Mouse (Mus musculus) adipocyte (in vitro differentiated cells): ENCODE results near the gene 5730596B20Rik.

Experiments
- DNase-seq: peaks from one replicate; pipeline ENCODE4 v3.0.0-alpha.2; 2016; ENCODE audit warnings: low spot score

The 5730596B20Rik gene

GRCm38 (mm10) chr6:52200073-52200750, 22.9 kb downstream of the 5730596B20Rik start:
- no peak for DNase-seq

- DNase-seq: no peak
These were observed 23.5 kb downstream of the 5730596B20Rik start for GRCm38 (mm10) chr6:52200751-52201250.

GRCm38 (mm10) chr6:52201269-52201668, 24.0 kb downstream of the 5730596B20Rik start:
- DNase-seq: no peak

- no peak for DNase-seq
These were observed 25.2 kb downstream of the 5730596B20Rik start for GRCm38 (mm10) chr6:52202362-52203120.

- DNase-seq: no peak
These were observed 25.7 kb downstream of the 5730596B20Rik start for GRCm38 (mm10) chr6:52203121-52203370.

- peak; percentile 34 for DNase-seq
These were observed 26.2 kb downstream of the 5730596B20Rik start for GRCm38 (mm10) chr6:52203371-52204049.

GRCm38 (mm10) chr6:52204050-52204752, 26.9 kb downstream of the 5730596B20Rik start, which contains the start of gene Hoxa5:
TSS of gene Hoxa5 (minus strand) at chr6:52204587.
- peak; percentile 90 for DNase-seq

GRCm38 (mm10) chr6:52205221-52205620, 27.9 kb downstream of the 5730596B20Rik start:
- no peak for DNase-seq

- DNase-seq: no peak
These were observed 28.6 kb downstream of the 5730596B20Rik start for GRCm38 (mm10) chr6:52205638-52206621.

GRCm38 (mm10) chr6:52206882-52207683, 29.8 kb downstream of the 5730596B20Rik start:
- DNase-seq: no peak

GRCm38 (mm10) chr6:52207684-52207976, 30.3 kb downstream of the 5730596B20Rik start:
- DNase-seq: no peak

- DNase-seq: no peak
These were observed 31.0 kb downstream of the 5730596B20Rik start, which contains the start of gene Hoxa6 for GRCm38 (mm10) chr6:52208072-52208867. TSS of gene Hoxa6 (minus strand) at chr6:52208722.

GRCm38 (mm10) chr6:52208868-52209684, 31.8 kb downstream of the 5730596B20Rik start:
- DNase-seq: no peak

GRCm38 (mm10) chr6:52209685-52210046, 32.4 kb downstream of the 5730596B20Rik start:
- no peak for DNase-seq

GRCm38 (mm10) chr6:52211170-52211935, 34.1 kb downstream of the 5730596B20Rik start:
- peak; percentile 91 for DNase-seq

- peak; percentile 52 for DNase-seq
These were observed 34.7 kb downstream of the 5730596B20Rik start for GRCm38 (mm10) chr6:52211961-52212360.

- peak; percentile 87 for DNase-seq
These were observed 35.3 kb downstream of the 5730596B20Rik start for GRCm38 (mm10) chr6:52212556-52213118.
